Mouse (Mus musculus): ENCODE measurements around the gene Rora.

- TF ChIP-seq MAX (IDR thresholded peaks at IDR 0.05; ENCODE audit: low read depth) (no peak), CEBPB (IDR thresholded peaks at IDR 0.05; ENCODE audit: insufficient read depth, poor library complexity, severe bottlenecking) (no peak), POLR2A (IDR thresholded peaks at IDR 0.05; ENCODE audit: insufficient read length, low read depth) (no peak), E2F4 (IDR thresholded peaks at IDR 0.05; ENCODE audit: insufficient read depth) (no peak), MYOG (IDR thresholded peaks at IDR 0.05; ENCODE audit: control insufficient read depth in 1 of 3, insufficient read depth in 1 of 3, insufficient read length in 2 of 3, low read depth in 2 of 3) (no peak), TCF12 (IDR thresholded peaks at IDR 0.05; ENCODE audit: insufficient read depth, poor library complexity, severe bottlenecking) (no peak), USF1 (IDR thresholded peaks at IDR 0.05; ENCODE audit: low read depth) (no peak)
These were observed 360.6 kb downstream of the Rora start for GRCm38 (mm10) chr9:69014203-69014602.
